26 mouse cellular contexts compared by ENCODE assay signal in the genomic region with DNA sequence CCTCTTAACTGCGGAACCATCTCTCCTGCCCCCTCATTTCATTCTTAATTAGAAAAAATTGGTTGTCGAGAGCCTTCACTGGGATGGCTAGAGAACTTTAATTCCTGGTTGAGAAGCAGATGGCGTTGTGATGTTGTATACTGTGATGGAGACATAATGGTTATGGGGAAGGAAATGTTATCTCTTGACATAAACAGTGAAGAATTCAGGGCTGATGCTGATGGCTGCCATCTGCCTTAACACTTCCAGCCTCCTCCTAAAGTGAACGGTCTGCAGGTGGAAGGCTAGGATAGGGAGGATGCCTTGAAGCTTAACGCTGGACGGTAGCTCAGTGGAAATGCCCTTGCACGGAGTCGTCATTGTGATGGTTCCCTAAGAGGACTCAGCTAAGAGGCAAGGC.
"Had no signal": no experiment of that assay in that cellular context is flagged by ENCODE, and none has a peak within 500 bp of the region (broad histone marks: within the 10 kb centered on the region; RNA-seq: fewer than 3 reads in every experiment).

No protein-coding gene starts in this region.

- H3K27ac ChIP-seq: embryonic facial prominence, embryonic 10.5 days; embryonic facial prominence, embryonic 12.5 days; embryonic facial prominence, embryonic 13.5 days; embryonic facial prominence, embryonic 15.5 days; forebrain, embryonic 10.5 days; forebrain, embryonic 12.5 days; forebrain, embryonic 13.5 days; forebrain, embryonic 15.5 days; gastrocnemius, adult 2 months had no signal

- H3K36me3 ChIP-seq: embryonic facial prominence, embryonic 10.5 days; embryonic facial prominence, embryonic 12.5 days; embryonic facial prominence, embryonic 13.5 days; embryonic facial prominence, embryonic 15.5 days; forebrain, embryonic 10.5 days; forebrain, embryonic 12.5 days; forebrain, embryonic 15.5 days had no signal

- H3K4me1 ChIP-seq: embryonic facial prominence, embryonic 10.5 days; embryonic facial prominence, embryonic 12.5 days; embryonic facial prominence, embryonic 13.5 days; embryonic facial prominence, embryonic 15.5 days; forebrain, embryonic 10.5 days had no signal

- DNase-seq: cerebellum, adult 2 months; cerebellum, adult 8-10 months; cerebellum, adult 9-10 months; cerebellum, adult 9-11 months; cerebellum, postnatal 10 days; cerebellum, postnatal 14 days; cerebellum, postnatal 25 days; cerebellum, postnatal 36 days; embryo, embryonic 11 days; forebrain, postnatal 0 days; gastrocnemius, adult 2 months; gastrocnemius, postnatal 10 days; gastrocnemius, postnatal 14 days; gastrocnemius, postnatal 25 days; gastrocnemius, postnatal 36 days; heart, adult 11 months; heart, adult 18-20 months had no signal

- H3K4me2 ChIP-seq: embryonic facial prominence, embryonic 12.5 days; embryonic facial prominence, embryonic 13.5 days; embryonic facial prominence, embryonic 15.5 days; forebrain, embryonic 12.5 days; forebrain, embryonic 13.5 days; forebrain, embryonic 15.5 days had no signal

- H3K9me3 ChIP-seq: embryonic facial prominence, embryonic 10.5 days; embryonic facial prominence, embryonic 12.5 days; embryonic facial prominence, embryonic 13.5 days; embryonic facial prominence, embryonic 15.5 days; forebrain, embryonic 10.5 days; forebrain, embryonic 12.5 days; forebrain, embryonic 13.5 days; forebrain, embryonic 15.5 days had no signal

- ATAC-seq: forebrain, embryonic 13.5 days; forebrain, embryonic 15.5 days; forebrain, postnatal 0 days had no signal

- H3K9ac ChIP-seq: embryonic facial prominence, embryonic 12.5 days; embryonic facial prominence, embryonic 13.5 days; embryonic facial prominence, embryonic 15.5 days; forebrain, embryonic 12.5 days; forebrain, embryonic 13.5 days; forebrain, embryonic 15.5 days; forebrain, postnatal 0 days had no signal

- H3K4me3 ChIP-seq: embryonic facial prominence, embryonic 10.5 days; embryonic facial prominence, embryonic 12.5 days; embryonic facial prominence, embryonic 13.5 days; embryonic facial prominence, embryonic 15.5 days; erythroblast, embryonic 14.5 days; forebrain, embryonic 10.5 days; forebrain, embryonic 12.5 days; forebrain, embryonic 13.5 days; forebrain, embryonic 15.5 days; gastrocnemius, adult 2 months had no signal

- H3K27me3 ChIP-seq: embryonic facial prominence, embryonic 12.5 days had no signal
